Mouse (Mus musculus) hindbrain, embryonic 16.5 days (tissue): ENCODE data around the gene Wbp11. TPM values are rescaled to one million over a fixed set of nuclear protein-coding genes. Genes with fewer than 3 reads are reported as not detected.

Experiments
- ATAC-seq: fragments of 200-750 bp; cut with Nextera tagmentation; 2 replicates; pipeline ENCODE4 v1.8.0; 2017; ENCODE audit warnings: moderate TSS enrichment, moderate library complexity
- H3K27ac ChIP-seq: fragments of 300-500 bp; sonication (generic); 2 replicates; pipeline ENCODE4 v1.5.1; 2014; ENCODE audit warnings: low read depth, mild to moderate bottlenecking, control low read depth, low read length, moderate library complexity
- H3K27me3 ChIP-seq: fragments of 300-500 bp; sonication (generic); replicated peaks from 2 replicates; pipeline ENCODE4 v1.6.1; 2014; ENCODE audit warnings: low read length; ENCODE audit not compliant: control insufficient read depth, insufficient read depth
- H3K36me3 ChIP-seq: fragments of 300-500 bp; sonication (generic); 2 replicates; pipeline ENCODE4 v1.6.1; 2014; ENCODE audit warnings: mild to moderate bottlenecking, low read length, moderate library complexity, mixed read lengths; ENCODE audit not compliant: control insufficient read depth, insufficient read depth
- H3K4me1 ChIP-seq: fragments of 300-500 bp; sonication (generic); 2 replicates; pipeline ENCODE4 v1.6.1; 2014; ENCODE audit warnings: low read depth, low read length; ENCODE audit not compliant: control insufficient read depth, insufficient read depth
- H3K4me2 ChIP-seq: fragments of 300-500 bp; sonication (generic); 2 replicates; pipeline ENCODE4 v1.6.1; 2014; ENCODE audit warnings: mild to moderate bottlenecking, low read length, control low read depth, moderate library complexity
- H3K4me3 ChIP-seq: fragments of 300-500 bp; sonication (generic); 2 replicates; pipeline ENCODE4 v1.5.1; 2014; ENCODE audit warnings: mild to moderate bottlenecking, low read length, control low read depth, moderate library complexity
- H3K9ac ChIP-seq: fragments of 300-500 bp; sonication (generic); 2 replicates; pipeline ENCODE4 v1.6.1; 2014; ENCODE audit warnings: low read depth, mild to moderate bottlenecking, control low read depth, low read length, moderate library complexity
- H3K9me3 ChIP-seq: fragments of 300-500 bp; sonication (generic); 2 replicates; pipeline ENCODE4 v1.6.1; 2014; ENCODE audit warnings: mild to moderate bottlenecking, low read length, moderate library complexity; ENCODE audit not compliant: control insufficient read depth
- WGBS: fragments of 180-500 bp; shearing (Covaris S2); extraction: QIAGEN DNeasy Blood & Tissue Kit; methylation state at CpG from one replicate; pipeline ENCODE4 v1.1.7; 2014; 5-methylcytosine and 5-hydroxymethylcytosine counted together
- polyA plus RNA-seq: library from polyadenylated mRNA; unstranded; fragments of >200 nt; fragmentation: Nextera tagmentation; extraction: Ambion mirVana; gene quantifications from 2 replicates; pipeline ENCODE4 v1.2.1, GENCODE M21; 2015

The Wbp11 gene
- polyA plus RNA-seq, result 65.6 and 78.1 TPM in 2 replicates

DNA sequence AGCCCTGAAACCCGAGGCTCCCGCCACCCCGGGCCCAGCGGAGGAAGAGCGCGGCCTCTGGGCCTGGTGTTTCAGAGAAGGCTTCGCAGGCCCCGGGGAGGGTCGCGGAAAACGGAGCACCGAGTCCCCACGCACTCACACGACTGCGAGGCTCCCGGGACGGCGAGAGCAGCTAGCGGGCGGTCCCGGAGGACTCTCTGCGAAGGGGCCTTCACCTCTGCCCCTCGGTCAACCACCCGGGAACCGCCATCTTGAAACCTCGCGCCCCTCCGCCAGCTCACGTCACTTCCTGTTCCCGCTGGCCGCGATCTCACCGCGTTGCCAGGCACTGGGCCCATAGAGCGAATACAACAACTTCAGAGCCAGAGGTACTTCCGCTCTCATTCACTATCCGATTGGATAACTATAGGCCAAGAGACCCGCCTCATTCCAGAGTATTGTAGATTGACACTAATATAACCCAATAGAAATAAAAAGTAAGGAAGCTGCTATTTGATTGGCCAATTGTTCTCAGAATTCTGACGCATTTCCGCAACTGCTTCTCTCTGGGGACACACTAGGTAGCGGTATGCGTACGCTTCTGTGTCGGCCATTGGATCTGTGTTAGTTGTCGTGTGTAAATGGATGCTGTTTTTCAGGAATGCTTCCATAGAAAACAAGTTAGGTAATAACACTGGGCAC is at the start of gene Wbp11:
Wbp11 (minus strand) TSS at position 353 of the 681 bp plus-strand sequence.
- H3K4me2 ChIP-seq, result peak within 1 kb of the TSS; percentile 73
- peak within 1 kb of the TSS; percentile 78 for H3K9ac ChIP-seq
- no peaks in the 10 kb centered on the region for H3K9me3 ChIP-seq
- no peaks in the 10 kb centered on the region; the same call in 1 of the 2 replicates for H3K27me3 ChIP-seq
- peaks cover 8% of the 10 kb centered on the region for H3K36me3 ChIP-seq
- ATAC-seq, result peak; percentile 100
- peak within 1 kb of the TSS; percentile 73 for H3K27ac ChIP-seq
- peak within 1 kb of the TSS; percentile 73 for H3K4me3 ChIP-seq
- WGBS, result under 1% methylated on average over 45 of the region's 45 CpGs
- H3K4me1 ChIP-seq, result peaks cover 11% of the 10 kb centered on the region

DNA sequence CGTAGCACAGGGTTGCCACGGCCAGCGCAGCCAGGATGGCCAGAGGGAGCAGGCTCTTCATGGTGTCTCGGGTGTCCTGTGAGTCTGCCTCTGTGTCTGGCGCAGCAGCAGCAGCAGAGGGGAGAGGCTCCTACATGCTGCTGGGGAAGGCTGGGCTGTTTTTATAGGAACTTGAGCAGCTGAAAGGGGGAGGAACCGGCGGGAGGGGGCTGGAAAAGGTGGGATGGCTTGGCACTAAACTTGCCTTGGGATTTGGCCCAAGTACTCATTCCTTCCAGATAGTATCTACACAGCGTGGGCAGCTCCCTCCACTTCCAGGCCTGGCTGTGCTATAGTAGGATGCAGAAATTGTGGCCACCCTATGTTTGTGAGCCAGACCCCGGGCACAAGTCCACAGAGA is 47.6 kb upstream of the Wbp11 start, which contains the start of gene Mgp:
Mgp (minus strand) TSS at position 154 of the 400 bp plus-strand sequence.
- H3K27ac ChIP-seq, result no peak within 1 kb of the TSS
- no peak within 1 kb of the TSS for H3K4me3 ChIP-seq
- no peaks in the 10 kb centered on the region for H3K27me3 ChIP-seq
- H3K4me2 ChIP-seq, result peak within 1 kb of the TSS; percentile 23
- ATAC-seq, result no peak
- 65% methylated on average over 9 of the region's 9 CpGs for WGBS
- no peaks in the 10 kb centered on the region; the same call in 1 of the 2 replicates for H3K4me1 ChIP-seq
- no peaks in the 10 kb centered on the region for H3K36me3 ChIP-seq
- no peaks in the 10 kb centered on the region for H3K9me3 ChIP-seq
- no peak within 1 kb of the TSS for H3K9ac ChIP-seq

DNA sequence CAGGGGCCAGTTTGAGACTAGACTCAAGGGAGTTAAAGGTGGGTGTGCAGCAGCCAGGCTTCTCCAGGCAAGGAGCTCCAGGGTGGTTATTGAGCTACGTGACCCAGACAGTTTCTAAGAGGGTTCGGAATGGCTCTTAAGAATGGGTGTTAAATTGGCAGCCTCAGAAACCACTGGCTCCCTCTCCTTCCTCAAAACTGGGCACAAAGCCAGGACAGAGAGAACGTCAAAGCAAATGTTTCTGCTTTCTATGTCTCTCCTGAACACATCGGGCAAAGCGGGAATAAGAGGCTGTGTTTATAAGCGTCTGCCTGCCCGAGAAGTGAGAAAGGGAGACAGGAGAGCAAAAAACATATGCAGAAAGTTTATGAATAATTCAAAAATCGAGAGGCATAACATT is 46.6 kb upstream of the Wbp11 start:
- H3K4me3 ChIP-seq, result no peak overlapping the region
- ATAC-seq, result no peak
- no peak overlapping the region for H3K9ac ChIP-seq
- H3K9me3 ChIP-seq, result no peaks in the 10 kb centered on the region
- WGBS, result 38% methylated on average over 8 of the region's 8 CpGs
- H3K4me2 ChIP-seq, result peak overlapping the region; percentile 23
- no peak overlapping the region for H3K27ac ChIP-seq
- H3K36me3 ChIP-seq, result no peaks in the 10 kb centered on the region
- H3K27me3 ChIP-seq, result no peaks in the 10 kb centered on the region
- no peaks in the 10 kb centered on the region; the same call in 1 of the 2 replicates for H3K4me1 ChIP-seq

DNA sequence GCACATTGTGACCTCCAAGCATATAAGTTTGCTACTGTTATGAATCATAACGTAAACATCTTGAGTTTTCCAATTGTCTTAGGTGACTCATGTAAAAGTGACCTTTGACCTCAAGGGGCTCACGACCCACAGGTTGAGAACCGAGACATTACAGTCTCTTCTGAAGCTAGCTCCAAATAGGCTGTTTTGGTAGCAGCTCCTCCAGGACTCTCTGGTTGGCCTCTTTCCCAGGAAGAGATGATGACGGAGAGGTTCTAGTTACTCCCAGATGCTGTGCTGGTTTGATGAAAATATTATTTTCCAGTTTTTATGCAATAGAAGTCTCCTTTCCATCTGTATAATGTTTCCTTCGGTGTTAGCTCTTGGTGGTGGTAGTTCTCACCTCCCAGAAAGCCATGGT is 40.9 kb upstream of the Wbp11 start:
- no peak overlapping the region for H3K27ac ChIP-seq
- no peak for ATAC-seq
- 82% methylated on average over 5 of the region's 5 CpGs for WGBS

DNA sequence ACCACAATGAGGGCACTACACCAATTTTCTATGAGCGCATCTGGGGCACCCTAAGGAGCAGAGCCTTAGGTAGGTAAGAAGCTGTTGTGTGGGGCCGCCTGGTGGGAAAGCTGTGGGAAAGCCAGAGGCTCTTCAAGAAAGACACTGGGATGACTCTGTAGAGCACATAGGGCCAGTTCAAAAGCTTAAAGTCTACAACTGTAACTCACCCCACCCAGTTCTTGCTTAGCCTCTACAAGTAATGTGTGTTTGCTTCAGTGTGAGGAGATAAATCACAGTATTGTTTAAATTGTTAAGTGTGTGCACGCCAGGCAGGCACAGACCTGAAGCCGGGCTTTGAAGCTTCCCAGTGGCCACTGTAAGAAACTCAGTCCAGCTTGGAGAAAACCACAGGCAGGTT is 38.1 kb upstream of the Wbp11 start:
- no peak overlapping the region for H3K27ac ChIP-seq
- H3K36me3 ChIP-seq, result no peaks in the 10 kb centered on the region
- no peak overlapping the region for H3K9ac ChIP-seq
- ATAC-seq, result no peak
- no peaks in the 10 kb centered on the region for H3K27me3 ChIP-seq
- H3K4me2 ChIP-seq, result no peak overlapping the region
- no peak overlapping the region for H3K4me3 ChIP-seq
- no peaks in the 10 kb centered on the region for H3K9me3 ChIP-seq
- H3K4me1 ChIP-seq, result no peaks in the 10 kb centered on the region
- 82% methylated on average over 4 of the region's 4 CpGs for WGBS

More for the DNA sequence above, 40.9 kb upstream of the Wbp11 start:
- Histone ChIP-seq H3K36me3 (no peaks in the 10 kb centered on the region), H3K9me3 (no peaks in the 10 kb centered on the region), H3K9ac (no peak overlapping the region), H3K27me3 (no peaks in the 10 kb centered on the region), H3K4me1 (no peaks in the 10 kb centered on the region), H3K4me3 (no peak overlapping the region), H3K4me2 (no peak overlapping the region)

DNA sequence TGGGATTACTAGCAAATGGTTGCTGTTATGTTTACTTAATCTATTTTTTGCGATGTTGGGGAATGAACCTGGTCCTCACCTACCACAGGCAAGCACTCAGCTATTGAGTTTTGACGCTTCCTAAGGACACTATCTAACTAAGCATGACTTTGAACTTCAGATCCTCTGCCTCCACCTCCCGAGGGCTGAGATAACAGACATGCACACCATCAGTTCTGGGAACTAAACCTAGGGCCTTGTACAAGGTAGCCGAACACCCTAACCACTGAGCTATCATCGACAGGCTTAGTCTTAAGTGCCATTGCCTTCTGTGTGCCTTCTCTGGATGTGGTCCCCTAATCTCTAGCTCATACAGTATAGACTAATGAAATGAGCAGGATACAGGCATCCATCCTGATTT is 37.3 kb upstream of the Wbp11 start:
- H3K27me3 ChIP-seq, result no peaks in the 10 kb centered on the region
- H3K27ac ChIP-seq, result no peak overlapping the region
- H3K9me3 ChIP-seq, result no peaks in the 10 kb centered on the region
- H3K4me2 ChIP-seq, result no peak overlapping the region
- 92% methylated on average over 5 of the region's 5 CpGs for WGBS
- no peak for ATAC-seq
- H3K4me3 ChIP-seq, result no peak overlapping the region
- H3K36me3 ChIP-seq, result no peaks in the 10 kb centered on the region
- no peak overlapping the region for H3K9ac ChIP-seq
- no peaks in the 10 kb centered on the region for H3K4me1 ChIP-seq

DNA sequence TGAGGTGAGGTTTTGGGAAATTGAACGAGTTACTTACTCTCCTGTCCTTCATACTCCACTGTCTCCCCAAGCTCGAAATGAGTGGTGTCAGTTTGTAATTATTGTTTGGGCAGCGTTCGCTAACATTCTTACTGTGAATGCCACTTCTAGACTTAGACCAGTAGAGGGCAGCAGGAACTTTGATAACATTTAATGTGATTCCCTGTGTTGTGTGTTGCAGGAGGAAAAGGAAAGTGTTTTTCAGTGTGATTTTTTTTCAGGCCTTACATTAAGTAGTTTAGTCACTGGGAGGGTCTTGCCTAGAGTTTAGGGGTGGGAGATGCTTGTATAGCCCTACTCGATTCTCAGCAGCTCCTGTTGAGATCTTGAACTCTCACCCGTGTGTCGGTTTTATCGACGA is 33.0 kb upstream of the Wbp11 start:
- H3K9me3 ChIP-seq, result no peaks in the 10 kb centered on the region
- H3K36me3 ChIP-seq, result no peaks in the 10 kb centered on the region
- H3K4me2 ChIP-seq, result no peak overlapping the region
- peak; percentile 65 for ATAC-seq
- H3K27me3 ChIP-seq, result no peaks in the 10 kb centered on the region
- H3K4me3 ChIP-seq, result no peak overlapping the region
- no peak overlapping the region for H3K9ac ChIP-seq
- no peak overlapping the region for H3K27ac ChIP-seq
- H3K4me1 ChIP-seq, result no peaks in the 10 kb centered on the region
- 48% methylated on average over 9 of the region's 9 CpGs for WGBS

DNA sequence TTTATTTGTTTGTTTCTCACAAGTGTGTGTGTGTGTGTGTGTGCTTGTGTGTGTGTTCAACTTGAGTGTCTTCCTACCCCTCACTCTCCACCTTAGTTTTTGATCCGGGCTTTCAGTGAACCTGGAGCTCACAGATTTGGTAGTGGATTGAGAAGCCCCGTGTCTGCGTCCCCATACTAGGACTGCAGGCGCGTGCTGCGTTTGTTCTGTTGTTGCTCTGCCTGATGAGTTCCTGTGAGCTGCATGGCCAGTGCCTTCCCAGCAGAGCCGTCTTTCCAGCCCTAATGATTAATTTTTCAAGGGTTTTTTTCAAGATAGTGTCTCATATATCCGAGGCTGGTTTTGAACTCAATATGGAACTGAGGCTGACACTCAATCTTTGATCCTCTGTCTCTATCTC is 30.4 kb upstream of the Wbp11 start:
- Histone ChIP-seq H3K4me1 (no peaks in the 10 kb centered on the region), H3K9ac (no peak overlapping the region), H3K36me3 (no peaks in the 10 kb centered on the region), H3K4me2 (no peak overlapping the region), H3K9me3 (no peaks in the 10 kb centered on the region), H3K27me3 (no peaks in the 10 kb centered on the region), H3K4me3 (no peak overlapping the region), H3K27ac (no peak overlapping the region)
- 84% methylated on average over 8 of the region's 8 CpGs for WGBS
- no peak for ATAC-seq

DNA sequence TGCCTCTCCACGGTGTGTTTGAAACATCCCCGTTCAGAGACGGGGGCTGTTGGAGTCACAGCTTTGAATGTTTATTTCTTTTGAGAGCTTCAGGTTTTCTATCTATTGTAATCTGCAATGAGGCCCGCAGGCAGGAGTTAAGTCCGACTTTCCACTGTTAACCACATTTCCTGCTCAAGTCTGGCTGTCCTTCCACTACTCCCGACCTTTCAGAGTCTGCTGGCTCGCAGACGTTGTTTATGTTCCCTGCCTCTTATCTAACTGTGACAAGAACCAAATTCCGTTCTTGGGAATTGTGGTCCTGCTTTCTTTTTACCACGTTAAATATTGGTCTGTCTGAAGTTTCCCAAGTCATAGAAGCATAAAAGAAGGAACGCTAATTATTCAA is 29.8 kb upstream of the Wbp11 start:
- H3K27me3 ChIP-seq, result no peaks in the 10 kb centered on the region
- no peak overlapping the region for H3K4me3 ChIP-seq
- no peak overlapping the region for H3K27ac ChIP-seq
- H3K9ac ChIP-seq, result no peak overlapping the region
- WGBS, result 70% methylated on average over 11 of the region's 11 CpGs
- no peaks in the 10 kb centered on the region for H3K9me3 ChIP-seq
- no peaks in the 10 kb centered on the region for H3K36me3 ChIP-seq
- no peak for ATAC-seq
- H3K4me1 ChIP-seq, result no peaks in the 10 kb centered on the region
- no peak overlapping the region for H3K4me2 ChIP-seq
